ENCODE assay signal across 11 mouse cellular contexts in genomic region chr9:70240703-70241410, GRCm38 (mm10). TPM values are rescaled to one million over a fixed set of nuclear protein-coding genes. Genes with fewer than 3 reads are reported as not detected.
DNase-seq lines count a peak whose midpoint lies in the region; ATAC-seq and TF ChIP-seq lines count a peak whose summit lies in the region.
"Had no signal": no experiment of that assay in that cellular context is flagged by ENCODE, and none has a peak within 500 bp of the region (broad histone marks: within the 10 kb centered on the region; RNA-seq: fewer than 3 reads in every experiment).

No protein-coding gene starts in this region.

- TF ChIP-seq POLR2A in limb, embryonic 14.5 days (IDR thresholded peaks at IDR 0.05; ENCODE audit: borderline replicate concordance, extremely low read depth, insufficient read depth, insufficient read length): no peak

- H3K27ac ChIP-seq in limb, embryonic 12.5 days: peak overlapping the region; percentile 81
- H3K27ac ChIP-seq in limb, embryonic 10.5 days: no peak overlapping the region
- peak overlapping the region; percentile 73 for H3K27ac ChIP-seq in embryonic facial prominence, embryonic 15.5 days (replicated peaks)
- H3K27ac ChIP-seq in limb, embryonic 14.5 days (replicated peaks; ENCODE audit: low read depth, low read length): peak overlapping the region; percentile 61
- H3K27ac ChIP-seq in stomach, embryonic 16.5 days (ENCODE audit: low read length): peak overlapping the region; percentile 92
- H3K27ac ChIP-seq: left cerebral cortex, adult 2 months had no signal

- ATAC-seq in limb, embryonic 12.5 days (ENCODE audit: insufficient number of reproducible peaks, insufficient read depth, low FRiP score, low TSS enrichment, low read depth): no peak
- no peak for ATAC-seq in embryonic facial prominence, embryonic 15.5 days (ENCODE audit: insufficient number of reproducible peaks, low FRiP score, low TSS enrichment, low read depth)
- peak; percentile 37; the same call in 1 of the 2 replicates for ATAC-seq in limb, embryonic 14.5 days (ENCODE audit: low FRiP score, low read depth)
- peak; percentile 9; the same call in 1 of the 2 replicates for ATAC-seq in stomach, embryonic 16.5 days (ENCODE audit: insufficient read depth, low FRiP score)
- no peak for ATAC-seq in monocyte, adult 5-6 weeks (replicated peaks; ENCODE audit: insufficient number of reproducible peaks, low FRiP score, low TSS enrichment, poor library complexity, severe bottlenecking)

- H3K4me2 ChIP-seq in limb, embryonic 12.5 days: peak overlapping the region; percentile 13; the same call in 1 of the 2 replicates
- H3K4me2 ChIP-seq in embryonic facial prominence, embryonic 15.5 days (replicated peaks): no peak overlapping the region
- H3K4me2 ChIP-seq in limb, embryonic 14.5 days (replicated peaks; ENCODE audit: low read depth, low read length, severe bottlenecking): peak overlapping the region; percentile 18
- peak overlapping the region; percentile 34 for H3K4me2 ChIP-seq in stomach, embryonic 16.5 days (ENCODE audit: low read depth, low read length)

- no peaks in the 10 kb centered on the region for H3K27me3 ChIP-seq in limb, embryonic 12.5 days
- H3K27me3 ChIP-seq in limb, embryonic 10.5 days (ENCODE audit: low read depth, poor library complexity, severe bottlenecking): no peaks in the 10 kb centered on the region
- no peaks in the 10 kb centered on the region for H3K27me3 ChIP-seq in embryonic facial prominence, embryonic 15.5 days
- H3K27me3 ChIP-seq in limb, embryonic 14.5 days (ENCODE audit: control insufficient read depth, insufficient read depth, low read length): no peaks in the 10 kb centered on the region
- H3K27me3 ChIP-seq in stomach, embryonic 16.5 days (ENCODE audit: control insufficient read depth, insufficient read depth, low read length): no peaks in the 10 kb centered on the region

- peaks cover 43% of the 10 kb centered on the region for H3K4me1 ChIP-seq in limb, embryonic 12.5 days (replicated peaks)
- H3K4me1 ChIP-seq in limb, embryonic 10.5 days: peaks cover 26% of the 10 kb centered on the region
- peaks cover 33% of the 10 kb centered on the region for H3K4me1 ChIP-seq in embryonic facial prominence, embryonic 15.5 days
- peaks cover 30% of the 10 kb centered on the region for H3K4me1 ChIP-seq in limb, embryonic 14.5 days (ENCODE audit: control insufficient read depth, insufficient read depth, low read length)
- peaks cover 61% of the 10 kb centered on the region for H3K4me1 ChIP-seq in stomach, embryonic 16.5 days (ENCODE audit: control insufficient read depth, insufficient read depth, low read length)

- H3K36me3 ChIP-seq in limb, embryonic 12.5 days: no peaks in the 10 kb centered on the region
- H3K36me3 ChIP-seq in limb, embryonic 10.5 days: no peaks in the 10 kb centered on the region
- H3K36me3 ChIP-seq in embryonic facial prominence, embryonic 15.5 days: no peaks in the 10 kb centered on the region
- H3K36me3 ChIP-seq in limb, embryonic 14.5 days (ENCODE audit: control insufficient read depth, insufficient read depth, low read length): no peaks in the 10 kb centered on the region
- no peaks in the 10 kb centered on the region for H3K36me3 ChIP-seq in stomach, embryonic 16.5 days (ENCODE audit: control insufficient read depth, insufficient read depth, low read length)

- no peak for DNase-seq in limb, embryonic 10.5 days (ENCODE audit: low spot score)
- DNase-seq in limb, embryonic 14.5 days (ENCODE audit: low spot score): no peak
- DNase-seq in urinary bladder, postnatal 36 days (ENCODE audit: low spot score in 2 of 2): no peak
- DNase-seq: cerebellum, postnatal 10 days; heart, postnatal 36 days; thymus, adult 2 months had no signal

- no peak overlapping the region for H3K4me3 ChIP-seq in limb, embryonic 12.5 days (replicated peaks)
- H3K4me3 ChIP-seq in limb, embryonic 10.5 days: no peak overlapping the region
- no peak overlapping the region for H3K4me3 ChIP-seq in embryonic facial prominence, embryonic 15.5 days (replicated peaks)
- H3K4me3 ChIP-seq in limb, embryonic 14.5 days (replicated peaks; ENCODE audit: low read length): no peak overlapping the region
- H3K4me3 ChIP-seq in stomach, embryonic 16.5 days (replicated peaks; ENCODE audit: low read length): no peak overlapping the region
- H3K4me3 ChIP-seq: left cerebral cortex, adult 2 months had no signal

- no peaks in the 10 kb centered on the region for H3K9me3 ChIP-seq in limb, embryonic 12.5 days
- no peaks in the 10 kb centered on the region for H3K9me3 ChIP-seq in limb, embryonic 10.5 days (replicated peaks)
- no peaks in the 10 kb centered on the region for H3K9me3 ChIP-seq in embryonic facial prominence, embryonic 15.5 days (replicated peaks)
- H3K9me3 ChIP-seq in limb, embryonic 14.5 days (ENCODE audit: control insufficient read depth, low read length): no peaks in the 10 kb centered on the region
- no peaks in the 10 kb centered on the region for H3K9me3 ChIP-seq in stomach, embryonic 16.5 days (replicated peaks; ENCODE audit: control insufficient read depth, low read length)

- 58% methylated on average over 16 of the region's 16 CpGs for WGBS in limb, embryonic 12.5 days
- 84% methylated on average over 16 of the region's 16 CpGs for WGBS in limb, embryonic 10.5 days
- WGBS in embryonic facial prominence, embryonic 15.5 days: 32% methylated on average over 16 of the region's 16 CpGs
- WGBS in limb, embryonic 14.5 days: 46% methylated on average over 16 of the region's 16 CpGs
- WGBS in stomach, embryonic 16.5 days: 28% methylated on average over 16 of the region's 16 CpGs

- H3K9ac ChIP-seq in limb, embryonic 12.5 days (replicated peaks): no peak overlapping the region
- no peak overlapping the region for H3K9ac ChIP-seq in embryonic facial prominence, embryonic 15.5 days
- H3K9ac ChIP-seq in limb, embryonic 14.5 days (ENCODE audit: low read depth, low read length, severe bottlenecking): 0 out of 2 replicates have a peak overlapping the region, but pooled peaks have one; percentile 1
- H3K9ac ChIP-seq in stomach, embryonic 16.5 days (ENCODE audit: low read length): 0 out of 2 replicates have a peak overlapping the region, but pooled peaks have one; percentile 33

RNA-seq across cellular contexts. Expression of gene Myo1e, which starts 33.7 kb away (rescaled TPM):
- polyA plus RNA-seq in limb, embryonic 12.5 days (2016; fragmentation: Nextera tagmentation; extraction: Ambion mirVana): 24.6 and 26.8 TPM in 2 replicates
- 13.3 and 18.9 TPM in 2 replicates for polyA plus RNA-seq in limb, embryonic 10.5 days (2016; fragmentation: Nextera tagmentation; extraction: Ambion mirVana)
- 25.7 and 26.4 TPM in 2 replicates for polyA plus RNA-seq in embryonic facial prominence, embryonic 15.5 days (2015; fragmentation: Nextera tagmentation; extraction: Ambion mirVana)
- polyA plus RNA-seq in limb, embryonic 14.5 days (2012; rRNA removed): 11.0 and 12.1 TPM in 2 replicates
- 20.4 and 22.9 TPM in 2 replicates for polyA plus RNA-seq in limb, embryonic 14.5 days (2014; fragmentation: Nextera tagmentation; extraction: Ambion mirVana)
- 34.3 and 37.1 TPM in 2 replicates for polyA plus RNA-seq in stomach, embryonic 16.5 days (2015; fragmentation: Nextera tagmentation; extraction: Ambion mirVana)
- total RNA-seq in monocyte, adult 5-6 weeks (2017): 14.9 to 33.2 TPM (median 17.7 TPM) in 3 replicates

Comparison
In these comparisons a context has a peak if more than half of its experiments do, and no peak if none do; other contexts are left out.
1. ATAC-seq: peak in limb, embryonic 14.5 days (single experiment) and stomach, embryonic 16.5 days (single experiment); none in limb, embryonic 12.5 days (single experiment), embryonic facial prominence, embryonic 15.5 days (single experiment) and monocyte, adult 5-6 weeks (single experiment).
2. H3K9ac ChIP-seq: peak in limb, embryonic 14.5 days (single experiment) and stomach, embryonic 16.5 days (single experiment); none in limb, embryonic 12.5 days (single experiment) and embryonic facial prominence, embryonic 15.5 days (single experiment).